Mouse (Mus musculus) ES-E14 (cell line): ENCODE results near the gene Hnf4a.

Source experiments
- CHD2 ChIP-seq: IDR thresholded peaks from 2 replicates; pipeline ENCODE4 v1.6.1; 2014; ENCODE audit warnings: mild to moderate bottlenecking, low read depth, low read length, inconsistent platforms
- HCFC1 ChIP-seq: IDR thresholded peaks from 2 replicates; pipeline ENCODE4 v1.6.1; 2012; ENCODE audit warnings: low read length, inconsistent platforms, borderline replicate concordance; ENCODE audit not compliant: insufficient read depth
- MAFK ChIP-seq: IDR thresholded peaks from 2 replicates; pipeline ENCODE4 v1.6.1; 2014; ENCODE audit warnings: mild to moderate bottlenecking, low read depth, low read length, inconsistent platforms; ENCODE audit not compliant: insufficient read depth
- ZC3H11A ChIP-seq: IDR thresholded peaks from 2 replicates; pipeline ENCODE4 v1.6.1; 2012; ENCODE audit warnings: low read depth, mild to moderate bottlenecking, inconsistent platforms, low read length, borderline replicate concordance

- TF ChIP-seq MAFK, result no peak
- TF ChIP-seq CHD2, result no peak
- TF ChIP-seq ZC3H11A, result no peak
- TF ChIP-seq HCFC1, result no peak
Observed at GRCm38 (mm10) chr2:163596057-163596872, 89.7 kb downstream of the Hnf4a start.
